Mouse (Mus musculus): ENCODE data around the gene Gm42906. TPM values are rescaled to one million over a fixed set of nuclear protein-coding genes. Genes with fewer than 3 reads are reported as not detected.

The Gm42906 gene
- polyA plus RNA-seq, 1 experiment from 2014 or later: not detected

GRCm38 (mm10) chr5:151027171-151027570 is 400.8 kb downstream of the Gm42906 start:
- Histone ChIP-seq H3K9ac (ENCODE audit: low read length) (no peak overlapping the region), H3K4me1 (replicated peaks; ENCODE audit: control insufficient read depth, insufficient read depth, low read length) (peaks cover 13% of the 10 kb centered on the region), H3K27ac (ENCODE audit: low read length) (no peak overlapping the region), H3K27me3 (ENCODE audit: control insufficient read depth, insufficient read depth, low read depth, low read length) (no peaks in the 10 kb centered on the region), H3K4me3 (ENCODE audit: low read length) (no peak overlapping the region), H3K36me3 (ENCODE audit: control insufficient read depth, insufficient read depth, low read length) (no peaks in the 10 kb centered on the region), H3K4me2 (ENCODE audit: low read depth, low read length) (no peak overlapping the region), H3K9me3 (ENCODE audit: control insufficient read depth, low read length) (no peaks in the 10 kb centered on the region)
- ATAC-seq (ENCODE audit: low read depth): peak; percentile 46; the same call in 1 of the 2 replicates
- 41% methylated on average over 7 of the region's 7 CpGs for WGBS

DNA sequence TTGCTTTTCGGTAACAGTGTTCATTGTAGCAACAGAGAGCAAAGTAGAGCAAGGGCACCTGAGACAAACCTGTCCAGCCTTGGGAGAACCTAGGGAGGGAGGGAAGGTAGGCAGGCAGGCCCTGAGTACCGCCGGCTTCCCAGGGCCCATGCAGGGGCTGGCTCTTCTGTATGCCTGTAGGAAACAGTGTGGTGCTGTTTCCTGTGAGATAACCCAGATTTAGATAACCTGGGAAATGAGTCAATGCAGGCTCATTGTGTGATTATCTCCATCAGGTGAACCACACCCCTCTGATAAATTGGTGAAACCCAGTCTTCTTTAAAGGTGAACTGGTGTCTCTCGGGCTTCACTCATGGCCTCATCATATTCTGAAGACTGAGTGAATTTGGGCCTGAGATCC is 401.9 kb downstream of the Gm42906 start:
- Histone ChIP-seq H3K9me3 (ENCODE audit: control insufficient read depth, low read length) (no peaks in the 10 kb centered on the region), H3K4me3 (ENCODE audit: low read length) (no peak overlapping the region), H3K27me3 (ENCODE audit: control insufficient read depth, insufficient read depth, low read depth, low read length) (no peaks in the 10 kb centered on the region), H3K27ac (ENCODE audit: low read length) (no peak overlapping the region), H3K9ac (ENCODE audit: low read length) (no peak overlapping the region), H3K36me3 (ENCODE audit: control insufficient read depth, insufficient read depth, low read length) (no peaks in the 10 kb centered on the region), H3K4me1 (replicated peaks; ENCODE audit: control insufficient read depth, insufficient read depth, low read length) (peaks cover 13% of the 10 kb centered on the region), H3K4me2 (ENCODE audit: low read depth, low read length) (no peak overlapping the region)
- ATAC-seq (ENCODE audit: low read depth): no peak
- WGBS: 81% methylated on average over 4 of the region's 4 CpGs

DNA sequence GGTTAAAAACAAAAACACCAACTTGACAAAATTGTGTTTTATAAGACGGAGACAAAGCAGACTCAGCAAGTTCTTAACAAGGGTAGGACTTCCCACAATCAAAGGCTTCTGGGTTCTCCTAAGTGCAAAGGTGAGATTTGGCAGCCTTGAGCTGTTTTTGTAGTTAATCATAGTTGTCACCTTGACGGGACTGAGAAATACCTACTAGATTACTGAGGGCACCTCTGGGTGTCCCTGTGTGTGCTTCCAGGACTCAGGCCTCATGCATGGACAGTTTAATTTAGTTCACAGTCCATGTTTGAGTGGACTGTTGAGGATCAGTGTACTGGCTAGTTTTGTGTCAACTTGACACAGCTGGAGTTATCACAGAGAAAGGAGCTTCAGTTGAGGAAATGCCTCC is 403.5 kb downstream of the Gm42906 start:
- Histone ChIP-seq H3K9me3 (ENCODE audit: control insufficient read depth, low read length) (no peaks in the 10 kb centered on the region), H3K4me1 (replicated peaks; ENCODE audit: control insufficient read depth, insufficient read depth, low read length) (peaks cover 13% of the 10 kb centered on the region)

DNA sequence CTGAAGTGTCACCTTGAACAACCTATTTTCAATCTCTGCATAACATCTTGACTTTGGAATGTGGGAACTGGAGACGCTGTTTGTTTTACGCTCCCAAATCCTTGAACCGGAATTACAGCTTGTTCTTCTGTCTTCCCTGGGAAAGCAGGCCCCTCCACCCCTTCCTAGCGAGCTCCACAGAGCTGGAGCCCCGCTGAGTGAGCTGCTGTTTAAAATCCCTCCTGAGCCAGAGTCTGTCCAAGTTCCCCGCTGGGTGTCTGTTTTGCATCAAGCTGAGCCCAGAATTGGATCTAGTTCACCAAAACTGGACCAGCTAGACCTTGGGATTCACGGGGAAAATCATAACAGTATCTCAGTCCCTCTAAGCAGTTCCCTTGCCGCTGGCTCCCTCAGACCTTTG is 404.5 kb downstream of the Gm42906 start:
- 8% methylated on average over 8 of the region's 8 CpGs for WGBS
- peak overlapping the region; percentile 28; the same call in 1 of the 2 replicates for H3K4me2 ChIP-seq (ENCODE audit: low read depth, low read length)
- ATAC-seq (ENCODE audit: low read depth): peak; percentile 56
- no peaks in the 10 kb centered on the region for H3K9me3 ChIP-seq (ENCODE audit: control insufficient read depth, low read length)
- H3K36me3 ChIP-seq (ENCODE audit: control insufficient read depth, insufficient read depth, low read length): no peaks in the 10 kb centered on the region
- H3K4me1 ChIP-seq (replicated peaks; ENCODE audit: control insufficient read depth, insufficient read depth, low read length): peaks cover 13% of the 10 kb centered on the region
- H3K4me3 ChIP-seq (ENCODE audit: low read length): no peak overlapping the region
- peak overlapping the region; percentile 44 for H3K27ac ChIP-seq (ENCODE audit: low read length)
- peak overlapping the region; percentile 12 for H3K9ac ChIP-seq (ENCODE audit: low read length)
- no peaks in the 10 kb centered on the region for H3K27me3 ChIP-seq (ENCODE audit: control insufficient read depth, insufficient read depth, low read depth, low read length)

More for the DNA sequence above, 403.5 kb downstream of the Gm42906 start:
- H3K9ac ChIP-seq (ENCODE audit: low read length): no peak overlapping the region
- H3K27me3 ChIP-seq (ENCODE audit: control insufficient read depth, insufficient read depth, low read depth, low read length): no peaks in the 10 kb centered on the region
- no peak overlapping the region for H3K4me2 ChIP-seq (ENCODE audit: low read depth, low read length)
- no peaks in the 10 kb centered on the region for H3K36me3 ChIP-seq (ENCODE audit: control insufficient read depth, insufficient read depth, low read length)
- H3K4me3 ChIP-seq (ENCODE audit: low read length): no peak overlapping the region
- H3K27ac ChIP-seq (ENCODE audit: low read length): no peak overlapping the region
- ATAC-seq (ENCODE audit: low read depth): no peak
- 75% methylated on average over 2 of the region's 2 CpGs for WGBS

DNA sequence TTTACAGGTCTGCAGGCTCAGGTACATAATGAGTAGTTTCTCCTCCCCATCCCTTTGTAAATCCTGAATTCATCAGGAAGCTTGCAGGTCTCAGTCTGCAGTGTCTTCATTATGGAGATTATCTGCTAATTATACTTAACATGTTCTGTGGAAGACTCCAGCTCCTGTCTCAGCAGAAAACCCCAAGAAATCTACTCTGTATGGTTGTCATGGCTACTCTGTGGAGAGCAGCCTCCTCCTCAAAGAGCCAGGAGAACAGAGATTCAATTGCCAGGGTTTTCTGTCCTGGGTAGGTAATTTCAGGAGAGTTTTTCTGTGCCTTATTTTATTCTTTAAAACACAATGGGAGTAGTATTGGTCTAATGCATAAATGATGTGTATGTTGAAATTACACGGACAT is 405.0 kb downstream of the Gm42906 start:
- Histone ChIP-seq H3K4me3 (ENCODE audit: low read length) (no peak overlapping the region), H3K4me2 (ENCODE audit: low read depth, low read length) (peak overlapping the region; percentile 28; the same call in 1 of the 2 replicates), H3K27me3 (ENCODE audit: control insufficient read depth, insufficient read depth, low read depth, low read length) (no peaks in the 10 kb centered on the region), H3K9ac (ENCODE audit: low read length) (no peak overlapping the region), H3K27ac (ENCODE audit: low read length) (no peak overlapping the region; the same call in 1 of the 2 replicates), H3K9me3 (ENCODE audit: control insufficient read depth, low read length) (no peaks in the 10 kb centered on the region), H3K4me1 (replicated peaks; ENCODE audit: control insufficient read depth, insufficient read depth, low read length) (peaks cover 13% of the 10 kb centered on the region), H3K36me3 (ENCODE audit: control insufficient read depth, insufficient read depth, low read length) (no peaks in the 10 kb centered on the region)
- WGBS: 12% methylated on average over 1 of the region's 1 CpGs
- ATAC-seq (ENCODE audit: low read depth): no peak

DNA sequence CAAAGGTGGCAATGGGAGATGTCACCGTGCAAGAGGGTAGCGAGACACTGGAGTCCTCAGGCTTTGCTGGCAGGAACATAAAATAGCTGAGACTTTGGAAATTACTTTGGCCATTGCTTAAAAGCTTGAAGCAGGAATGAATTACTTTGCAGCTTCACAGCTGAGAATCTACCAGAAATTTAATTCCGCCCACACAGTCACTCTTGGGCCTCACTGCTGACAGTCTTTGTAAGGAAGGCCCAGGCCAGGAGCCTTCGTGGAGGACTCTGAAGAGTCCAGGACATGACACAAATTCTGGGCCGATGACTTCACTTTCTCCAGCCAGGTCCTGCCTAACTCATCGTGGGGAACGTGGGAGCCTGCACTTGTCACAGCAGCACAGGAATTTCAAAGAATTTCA is 405.9 kb downstream of the Gm42906 start:
- H3K27me3 ChIP-seq (ENCODE audit: control insufficient read depth, insufficient read depth, low read depth, low read length): no peaks in the 10 kb centered on the region
- H3K4me2 ChIP-seq (ENCODE audit: low read depth, low read length): no peak overlapping the region
- WGBS: 84% methylated on average over 7 of the region's 7 CpGs
- H3K4me1 ChIP-seq (replicated peaks; ENCODE audit: control insufficient read depth, insufficient read depth, low read length): peaks cover 12% of the 10 kb centered on the region
- H3K9ac ChIP-seq (ENCODE audit: low read length): no peak overlapping the region
- H3K9me3 ChIP-seq (ENCODE audit: control insufficient read depth, low read length): no peaks in the 10 kb centered on the region
- H3K27ac ChIP-seq (ENCODE audit: low read length): no peak overlapping the region
- no peaks in the 10 kb centered on the region for H3K36me3 ChIP-seq (ENCODE audit: control insufficient read depth, insufficient read depth, low read length)
- ATAC-seq (ENCODE audit: low read depth): no peak
- H3K4me3 ChIP-seq (ENCODE audit: low read length): no peak overlapping the region

- Histone ChIP-seq H3K4me3 (ENCODE audit: low read length) (no peak overlapping the region), H3K4me1 (replicated peaks; ENCODE audit: control insufficient read depth, insufficient read depth, low read length) (peaks cover 11% of the 10 kb centered on the region), H3K27ac (ENCODE audit: low read length) (no peak overlapping the region), H3K36me3 (ENCODE audit: control insufficient read depth, insufficient read depth, low read length) (no peaks in the 10 kb centered on the region), H3K27me3 (ENCODE audit: control insufficient read depth, insufficient read depth, low read depth, low read length) (no peaks in the 10 kb centered on the region), H3K9me3 (ENCODE audit: control insufficient read depth, low read length) (no peaks in the 10 kb centered on the region), H3K4me2 (ENCODE audit: low read depth, low read length) (no peak overlapping the region; the same call in 1 of the 2 replicates), H3K9ac (ENCODE audit: low read length) (no peak overlapping the region)
- 68% methylated on average over 14 of the region's 14 CpGs for WGBS
- no peak for ATAC-seq (ENCODE audit: low read depth)
These were observed 407.1 kb downstream of the Gm42906 start for GRCm38 (mm10) chr5:151020831-151021230.

- Histone ChIP-seq H3K4me1 (replicated peaks; ENCODE audit: control insufficient read depth, insufficient read depth, low read length) (peaks cover 11% of the 10 kb centered on the region), H3K9ac (ENCODE audit: low read length) (no peak overlapping the region), H3K27me3 (ENCODE audit: control insufficient read depth, insufficient read depth, low read depth, low read length) (no peaks in the 10 kb centered on the region), H3K4me3 (ENCODE audit: low read length) (no peak overlapping the region), H3K9me3 (ENCODE audit: control insufficient read depth, low read length) (peaks cover under 1% of the 10 kb centered on the region; the same call in 1 of the 2 replicates), H3K27ac (ENCODE audit: low read length) (no peak overlapping the region), H3K36me3 (ENCODE audit: control insufficient read depth, insufficient read depth, low read length) (no peaks in the 10 kb centered on the region), H3K4me2 (ENCODE audit: low read depth, low read length) (peak overlapping the region; percentile 0; the same call in 1 of the 2 replicates)
- 56% methylated on average over 13 of the region's 13 CpGs for WGBS
- ATAC-seq (ENCODE audit: low read depth): no peak
These were observed 407.7 kb downstream of the Gm42906 start for GRCm38 (mm10) chr5:151020031-151020820.

DNA sequence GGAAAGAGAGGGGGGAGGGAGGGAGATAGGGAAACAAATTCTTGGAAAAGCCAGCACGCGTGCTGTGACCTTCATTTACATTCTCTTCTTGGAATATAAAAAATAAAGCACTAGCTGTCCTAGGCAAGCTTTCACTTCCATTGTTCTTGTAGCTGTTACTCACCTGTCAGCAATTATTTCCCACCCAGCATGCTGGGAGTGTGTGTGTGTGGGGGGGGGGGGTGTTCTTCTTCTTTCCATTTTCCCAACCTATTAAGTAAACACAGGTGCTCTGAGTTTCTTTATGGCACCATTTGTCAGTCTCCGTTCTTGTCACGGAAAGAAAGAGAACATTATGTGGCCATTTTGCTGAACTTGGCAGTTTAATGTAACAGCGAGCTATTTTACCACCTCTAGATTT is 409.0 kb downstream of the Gm42906 start:
- Histone ChIP-seq H3K36me3 (ENCODE audit: control insufficient read depth, insufficient read depth, low read length) (no peaks in the 10 kb centered on the region), H3K4me2 (ENCODE audit: low read depth, low read length) (no peak overlapping the region), H3K9me3 (ENCODE audit: control insufficient read depth, low read length) (peaks cover 7% of the 10 kb centered on the region), H3K27me3 (ENCODE audit: control insufficient read depth, insufficient read depth, low read depth, low read length) (no peaks in the 10 kb centered on the region), H3K9ac (ENCODE audit: low read length) (no peak overlapping the region), H3K4me1 (replicated peaks; ENCODE audit: control insufficient read depth, insufficient read depth, low read length) (peaks cover 11% of the 10 kb centered on the region), H3K4me3 (ENCODE audit: low read length) (no peak overlapping the region), H3K27ac (ENCODE audit: low read length) (no peak overlapping the region)
- 59% methylated on average over 5 of the region's 5 CpGs for WGBS
- ATAC-seq (ENCODE audit: low read depth): no peak

Data from lung, embryonic 16.5 days (tissue).